Mouse (Mus musculus): ENCODE data around the gene Lmtk2. TPM values are rescaled to one million over a fixed set of nuclear protein-coding genes. Genes with fewer than 3 reads are reported as not detected.
A peak's percentile ranks its signal among the peaks of the same experiment; 100 is the strongest.

Gene Lmtk2
- total RNA-seq, 2 experiments from 2014 or later: 17.0 to 17.3 TPM

- DNase-seq: no peak
Measured at GRCm38 (mm10) chr5:144109201-144109600, 9.0 kb downstream of the Lmtk2 start.

DNA sequence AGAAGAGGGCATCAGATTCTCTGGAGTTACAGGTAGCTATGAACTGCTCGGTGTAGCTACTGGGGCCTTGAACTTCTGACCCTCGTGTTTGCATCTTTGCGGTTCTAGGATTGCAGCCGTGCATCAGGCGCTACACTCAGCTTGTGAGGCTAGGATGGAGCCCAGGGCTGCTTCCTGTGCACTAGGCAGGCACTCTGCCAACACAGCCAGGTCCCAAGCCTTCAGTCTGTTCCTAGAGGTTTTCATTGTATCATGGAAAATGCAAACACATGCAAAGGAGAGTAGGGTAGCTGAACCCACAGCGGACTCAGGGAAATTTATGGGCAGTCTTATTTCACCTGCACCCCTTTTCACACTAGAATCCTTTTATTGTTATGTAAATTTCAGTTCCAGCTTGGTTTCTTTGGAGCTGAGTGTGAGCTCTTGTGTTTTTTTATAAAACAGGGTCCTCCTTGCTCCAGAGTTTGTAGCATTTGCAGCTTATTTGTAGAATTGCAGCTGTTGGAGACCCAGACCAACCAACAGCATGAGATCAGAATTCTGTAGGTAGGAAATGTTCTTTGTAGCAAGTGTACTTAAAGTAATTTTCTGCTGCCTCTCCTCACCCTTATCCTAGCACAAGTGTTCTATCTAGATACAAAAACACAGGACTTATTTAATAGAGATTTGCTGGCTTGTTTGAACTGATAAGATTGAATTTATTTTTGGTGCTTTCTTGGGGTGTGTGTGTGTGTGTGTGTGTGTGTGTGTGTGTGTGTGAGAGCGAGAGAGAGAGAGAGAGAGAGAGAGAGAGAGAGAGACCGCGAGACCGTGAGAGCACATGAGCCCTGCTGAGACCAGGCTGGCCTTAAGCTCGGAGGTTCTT, 12.6 kb downstream of the Lmtk2 start:
- DNase-seq: no peak

DNA sequence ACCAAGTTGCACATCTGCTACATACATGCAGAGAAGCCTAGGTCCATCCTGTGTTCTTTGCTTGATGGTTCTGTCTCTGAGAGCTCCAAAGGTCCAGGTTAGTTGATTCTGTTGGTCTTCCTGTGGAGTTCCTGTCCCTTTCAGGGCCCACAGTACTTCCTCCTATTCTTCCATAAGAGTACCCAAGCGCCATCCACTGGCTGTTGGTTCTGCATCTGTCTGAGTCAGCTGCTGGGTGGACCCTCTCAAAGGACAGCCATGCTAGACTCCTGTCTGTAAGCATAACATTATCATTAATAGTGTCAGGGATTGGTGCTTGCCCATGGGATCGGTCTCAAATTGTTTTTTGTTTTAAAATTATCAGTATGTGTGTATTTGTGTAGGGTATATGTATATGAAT, 13.8 kb downstream of the Lmtk2 start:
- DNase-seq: no peak

DNA sequence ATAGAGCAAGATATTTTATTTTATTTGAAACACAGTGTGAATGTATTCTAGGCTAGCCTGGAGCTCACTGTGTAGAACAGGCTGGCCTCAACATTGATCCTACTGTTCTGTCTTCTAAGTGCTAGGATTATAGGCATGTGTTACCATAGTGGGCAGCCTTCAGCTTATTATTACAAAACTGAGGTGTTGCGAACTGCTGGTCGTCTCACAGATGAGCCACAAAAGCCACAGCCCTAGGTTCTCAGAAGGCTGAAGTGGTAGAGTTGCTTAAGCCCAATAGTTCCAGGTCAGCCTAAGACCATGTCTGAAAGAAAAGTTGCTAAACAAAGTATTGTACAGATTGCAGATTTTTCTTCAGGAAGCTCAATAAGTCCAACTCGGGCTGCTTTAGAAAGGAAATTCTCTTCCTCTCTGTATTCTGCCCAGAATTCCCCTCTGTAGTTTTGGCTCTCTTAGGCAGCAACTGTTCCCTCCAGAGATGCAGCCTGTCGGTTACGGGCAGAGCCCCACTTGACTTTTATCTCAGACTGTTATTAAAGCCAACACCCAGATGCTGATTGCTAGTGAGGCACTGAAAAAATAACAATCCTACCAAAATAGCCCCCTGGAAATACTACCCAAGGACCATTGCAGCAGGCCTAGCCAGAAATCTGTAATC, 14.9 kb downstream of the Lmtk2 start:
- no peak for DNase-seq

- DNase-seq: no peak
Measured at GRCm38 (mm10) chr5:144115628-144115977, 15.4 kb downstream of the Lmtk2 start.

DNA sequence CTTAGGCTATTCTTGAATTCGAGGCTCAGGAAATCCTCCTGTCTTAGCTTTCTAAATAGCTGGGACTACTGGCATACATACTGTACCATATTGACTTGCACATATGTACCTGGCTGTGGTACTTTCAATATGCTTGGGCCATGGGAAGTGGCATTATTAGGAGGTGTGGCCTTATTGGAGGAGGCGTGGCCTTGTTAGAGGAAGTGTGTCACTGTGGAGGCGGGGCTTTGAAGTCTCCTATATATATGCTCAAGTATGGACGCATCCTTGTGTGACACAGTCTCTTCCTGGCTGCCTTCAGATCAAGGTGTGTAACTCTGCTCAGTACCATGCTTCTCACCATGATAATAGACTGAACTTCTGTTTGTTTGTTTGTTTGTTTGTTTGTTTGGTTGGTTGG, 18.0 kb downstream of the Lmtk2 start:
- DNase-seq: no peak

GRCm38 (mm10) chr5:144119286-144119685, 19.1 kb downstream of the Lmtk2 start:
- DNase-seq: no peak

GRCm38 (mm10) chr5:144121489-144121888, 21.3 kb downstream of the Lmtk2 start:
- DNase-seq: no peak

DNA sequence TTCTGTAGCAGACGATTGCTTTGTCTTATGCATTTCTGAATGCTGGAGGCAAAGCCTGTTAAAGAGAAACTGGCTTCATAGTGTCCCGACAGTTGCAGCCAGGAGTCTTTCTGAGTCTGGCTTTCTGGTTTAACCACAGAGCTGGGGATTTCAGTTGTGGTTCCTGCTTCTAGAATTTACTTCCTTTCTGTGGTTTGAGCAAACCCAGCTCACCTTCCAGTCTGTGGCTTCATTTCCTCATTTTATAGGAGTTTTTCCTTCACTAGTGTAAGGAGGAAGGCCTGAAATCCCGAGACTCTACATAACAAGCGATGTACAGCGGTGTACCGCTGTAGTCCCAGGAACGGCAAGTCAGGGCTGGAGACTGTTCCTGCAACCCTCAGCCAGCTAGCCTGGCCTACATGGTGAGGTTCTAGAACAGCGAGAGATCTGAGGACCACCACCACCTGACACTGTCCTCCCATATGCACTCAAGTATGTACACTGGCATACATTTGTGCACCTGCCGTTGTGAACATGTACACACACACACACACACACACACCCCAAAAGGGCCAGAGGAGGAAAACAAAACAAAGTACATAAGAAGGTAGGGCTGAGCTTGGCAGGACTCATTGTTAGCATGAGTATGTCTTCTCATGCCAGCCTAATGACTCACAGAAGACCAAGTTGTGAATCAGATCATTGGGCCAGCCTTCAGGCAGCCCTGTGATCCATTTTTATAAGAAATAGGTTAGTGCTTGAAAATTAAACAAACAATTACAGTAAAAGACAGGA, 25.9 kb downstream of the Lmtk2 start:
- DNase-seq: no peak

DNA sequence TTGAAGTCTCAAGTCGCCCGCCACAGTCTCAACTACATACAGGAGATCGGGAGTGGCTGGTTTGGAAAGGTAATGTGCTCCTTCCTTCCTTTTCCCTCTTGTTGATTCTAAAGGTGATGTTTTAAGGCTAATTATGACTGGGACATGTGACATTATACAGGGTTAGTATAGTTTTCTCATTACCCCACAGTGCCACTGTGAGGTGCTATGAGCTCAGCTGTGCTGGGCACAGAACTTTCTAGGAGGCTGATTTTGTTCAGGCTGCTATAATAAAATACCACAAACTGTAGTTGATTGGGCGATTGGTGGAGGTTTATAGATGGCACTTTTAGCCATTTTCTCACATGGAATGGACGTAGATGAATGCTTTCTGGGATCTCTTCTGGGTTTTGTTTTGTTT, 43.3 kb downstream of the Lmtk2 start:
- no peak for DNase-seq

- DNase-seq: no peak
Measured at GRCm38 (mm10) chr5:144146898-144147297, 46.7 kb downstream of the Lmtk2 start.

- no peak for DNase-seq
Measured at GRCm38 (mm10) chr5:144149530-144149929, 49.3 kb downstream of the Lmtk2 start.

- no peak for DNase-seq
Measured at GRCm38 (mm10) chr5:144151270-144151669, 51.0 kb downstream of the Lmtk2 start.

DNA sequence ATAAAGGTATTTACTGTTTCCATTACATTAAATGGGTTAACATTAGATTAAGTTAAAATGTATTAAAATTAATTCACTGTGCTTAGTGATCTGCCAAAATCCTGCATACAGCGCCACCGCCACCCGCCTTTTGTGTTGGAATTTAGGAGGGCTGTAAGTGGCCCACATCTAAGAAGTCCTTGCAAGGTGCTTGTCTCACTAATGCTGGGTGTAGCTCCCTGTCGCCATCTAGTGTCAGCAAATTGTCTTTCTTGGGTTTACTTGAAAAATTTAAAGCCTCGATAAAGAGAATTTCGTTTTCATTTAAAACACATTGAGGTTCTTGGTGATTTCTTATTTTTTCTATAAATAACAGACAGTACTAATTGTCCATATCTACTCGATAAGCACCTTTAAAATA, 54.3 kb downstream of the Lmtk2 start:
- no peak for DNase-seq

DNA sequence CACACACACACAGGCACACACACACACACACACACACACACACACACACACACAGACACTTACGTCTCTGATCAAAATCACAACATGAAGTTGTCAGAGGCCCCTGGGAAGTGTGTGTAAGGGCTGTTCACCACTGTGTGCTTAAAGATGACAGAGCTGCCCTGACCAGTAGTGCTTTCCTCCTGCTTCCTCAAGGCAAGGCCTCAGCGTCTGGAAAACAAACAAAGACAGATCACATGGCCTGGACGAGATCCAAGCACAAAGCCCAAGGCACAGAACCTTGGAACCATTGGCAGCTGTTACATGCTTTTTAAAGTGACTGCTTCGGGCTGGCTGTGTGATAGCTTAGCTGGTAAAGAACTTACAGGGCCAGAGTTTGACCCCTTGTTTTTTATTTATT, 58.4 kb downstream of the Lmtk2 start:
- DNase-seq: peak; percentile 66

- DNase-seq: no peak
Measured at GRCm38 (mm10) chr5:144159137-144159536, 58.9 kb downstream of the Lmtk2 start.

DNA sequence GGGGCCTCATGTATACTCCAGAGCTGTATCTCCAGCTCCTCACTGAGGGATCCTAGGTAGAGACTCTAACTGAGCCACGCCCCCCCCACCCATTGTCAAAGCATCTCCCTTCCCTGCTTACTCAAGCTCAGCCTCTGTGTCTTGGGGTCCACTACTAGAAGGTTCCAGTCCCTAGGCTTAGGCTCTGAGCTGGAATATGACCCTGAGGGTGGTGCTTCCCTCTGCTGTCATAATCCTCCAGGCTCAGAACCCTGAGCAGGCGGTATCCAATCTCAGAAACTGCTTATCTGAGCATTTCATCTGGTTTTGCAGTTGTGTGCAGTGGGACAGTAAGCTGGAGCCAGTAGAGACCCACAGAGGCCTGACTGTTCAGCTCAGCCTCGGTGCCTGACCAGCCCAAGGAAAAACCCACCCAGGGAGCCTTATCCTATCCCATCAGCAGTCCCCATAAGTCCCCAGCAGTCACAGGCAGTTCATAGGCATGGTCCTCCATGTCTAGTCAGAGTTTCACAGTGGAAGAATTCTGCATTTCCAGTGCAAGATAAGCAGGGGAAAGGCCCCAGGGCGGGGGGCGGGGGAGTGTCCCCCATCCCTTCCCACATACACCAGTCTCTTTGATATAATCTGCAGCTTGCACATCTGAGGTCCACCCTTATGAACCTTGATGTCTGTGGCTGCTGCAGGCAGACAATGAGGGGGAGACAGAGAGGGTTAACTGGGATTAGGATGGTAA, 62.0 kb downstream of the Lmtk2 start:
- no peak for DNase-seq

- peak; percentile 26 for DNase-seq
Measured at GRCm38 (mm10) chr5:144162813-144163517, 62.7 kb downstream of the Lmtk2 start.

- DNase-seq: no peak
Measured at GRCm38 (mm10) chr5:144165756-144166155, 65.5 kb downstream of the Lmtk2 start.

DNA sequence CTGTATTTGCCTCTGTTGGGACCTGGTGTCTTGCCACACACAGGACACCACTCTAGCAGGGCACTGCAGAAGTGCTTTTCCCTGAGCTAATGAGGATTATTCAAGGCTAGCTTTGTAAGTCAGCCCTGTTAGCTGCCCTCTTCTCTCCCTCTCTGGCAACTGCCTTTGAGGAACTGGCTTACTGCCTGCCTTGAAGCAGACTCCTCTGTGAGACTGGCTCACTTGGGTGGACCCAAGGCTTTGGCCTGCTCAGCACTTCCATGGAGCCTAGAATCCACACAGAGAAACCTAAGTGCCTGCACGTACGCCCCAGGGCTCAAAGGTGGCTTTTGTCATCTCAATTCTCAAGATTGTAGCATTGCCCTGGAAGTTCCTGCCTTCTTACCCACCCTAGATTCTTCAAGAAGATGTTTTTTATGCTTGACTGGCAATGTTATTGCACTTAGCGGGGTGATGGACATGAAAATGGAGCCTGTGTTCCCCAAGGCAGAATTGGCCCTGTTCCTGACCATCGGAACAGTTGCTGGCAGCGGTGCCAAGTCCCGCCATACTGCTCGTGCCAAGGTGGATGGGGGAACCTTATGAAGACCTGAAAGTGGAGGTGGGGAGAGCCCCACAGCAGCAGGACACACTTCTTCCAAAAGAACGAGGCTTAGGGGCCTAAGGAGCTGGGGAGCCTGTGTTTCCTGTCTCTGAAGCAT, 69.2 kb downstream of the Lmtk2 start:
- DNase-seq: no peak

GRCm38 (mm10) chr5:144173648-144174047, 73.4 kb downstream of the Lmtk2 start:
- DNase-seq: no peak

Data from gastrocnemius, postnatal 25 days (tissue).